Mouse (Mus musculus) limb, embryonic 11.5 days (tissue): ENCODE data around the gene Mrpl51. TPM values are rescaled to one million over a fixed set of nuclear protein-coding genes. Genes with fewer than 3 reads are reported as not detected.
"Not testable (repeated sequence)": the region's sequence is repeated elsewhere in the genome, so short reads cannot be mapped to it uniquely, and the experiment has no call there.

Source experiments
- ATAC-seq: fragments of 200-750 bp; cut with Nextera tagmentation; 2 replicates; pipeline ENCODE4 v1.8.0; 2017; ENCODE audit warnings: low read depth; ENCODE audit not compliant: insufficient number of reproducible peaks, low FRiP score, low TSS enrichment
- DNase-seq: peaks from one replicate; pipeline ENCODE4 v3.0.0-alpha.2; 2015; ENCODE audit warnings: low spot score
- H3K27ac ChIP-seq: fragments of 300-500 bp; sonication (generic); replicated peaks from 2 replicates; pipeline ENCODE4 v1.5.1; 2014; ENCODE audit warnings: low read depth, mild to moderate bottlenecking, low read length
- H3K27me3 ChIP-seq: fragments of 300-500 bp; sonication (generic); 2 replicates; pipeline ENCODE4 v1.6.1; 2014; ENCODE audit warnings: mild to moderate bottlenecking, low read length, mixed read lengths; ENCODE audit not compliant: control insufficient read depth, insufficient read depth
- H3K36me3 ChIP-seq: fragments of 300-500 bp; sonication (generic); 2 replicates; pipeline ENCODE4 v1.6.1; 2014; ENCODE audit warnings: mild to moderate bottlenecking, low read length, moderate library complexity, mixed read lengths; ENCODE audit not compliant: control insufficient read depth, insufficient read depth
- H3K4me1 ChIP-seq: fragments of 300-500 bp; sonication (generic); 2 replicates; pipeline ENCODE4 v1.6.1; 2014; ENCODE audit warnings: low read length, mixed read lengths; ENCODE audit not compliant: control insufficient read depth, insufficient read depth
- H3K4me2 ChIP-seq: fragments of 300-500 bp; sonication (generic); 2 replicates; pipeline ENCODE4 v1.6.1; 2014; ENCODE audit warnings: low read depth, mild to moderate bottlenecking, moderate library complexity; ENCODE audit not compliant: severe bottlenecking
- H3K4me3 ChIP-seq: fragments of 300-500 bp; sonication (generic); 2 replicates; pipeline ENCODE4 v1.5.1; 2014; ENCODE audit warnings: low read depth, low read length
- H3K9ac ChIP-seq: fragments of 300-500 bp; sonication (generic); 2 replicates; pipeline ENCODE4 v1.6.1; 2014; ENCODE audit warnings: mild to moderate bottlenecking, low read length
- H3K9me3 ChIP-seq: fragments of 300-500 bp; sonication (generic); 2 replicates; pipeline ENCODE4 v1.6.1; 2016; ENCODE audit warnings: low read length; ENCODE audit not compliant: control insufficient read depth
- WGBS: fragments of 180-500 bp; shearing (Covaris S2); extraction: QIAGEN DNeasy Blood & Tissue Kit; methylation state at CpG from one replicate; pipeline ENCODE4 v1.1.7; 2014; 5-methylcytosine and 5-hydroxymethylcytosine counted together
- polyA plus RNA-seq: library from polyadenylated mRNA; unstranded; fragments of >200 nt; fragmentation: Nextera tagmentation; extraction: Ambion mirVana; gene quantifications from 2 replicates; pipeline ENCODE4 v1.2.1, GENCODE M21; 2014

The Mrpl51 gene
- polyA plus RNA-seq, 1 experiment from 2014 or later, result 218 TPM

- H3K9me3 ChIP-seq, H3K9ac ChIP-seq, ATAC-seq, H3K27ac ChIP-seq, H3K4me2 ChIP-seq, DNase-seq, H3K4me3 ChIP-seq, H3K27me3 ChIP-seq: not testable (repeated sequence)
- peaks cover 13% of the 10 kb centered on the region for H3K36me3 ChIP-seq
- 80% methylated on average over 11 of the region's 16 CpGs for WGBS
- H3K4me1 ChIP-seq, result peaks cover 24% of the 10 kb centered on the region
These were observed 28.8 kb upstream of the Mrpl51 start for GRCm38 (mm10) chr6:125162615-125163305.

DNA sequence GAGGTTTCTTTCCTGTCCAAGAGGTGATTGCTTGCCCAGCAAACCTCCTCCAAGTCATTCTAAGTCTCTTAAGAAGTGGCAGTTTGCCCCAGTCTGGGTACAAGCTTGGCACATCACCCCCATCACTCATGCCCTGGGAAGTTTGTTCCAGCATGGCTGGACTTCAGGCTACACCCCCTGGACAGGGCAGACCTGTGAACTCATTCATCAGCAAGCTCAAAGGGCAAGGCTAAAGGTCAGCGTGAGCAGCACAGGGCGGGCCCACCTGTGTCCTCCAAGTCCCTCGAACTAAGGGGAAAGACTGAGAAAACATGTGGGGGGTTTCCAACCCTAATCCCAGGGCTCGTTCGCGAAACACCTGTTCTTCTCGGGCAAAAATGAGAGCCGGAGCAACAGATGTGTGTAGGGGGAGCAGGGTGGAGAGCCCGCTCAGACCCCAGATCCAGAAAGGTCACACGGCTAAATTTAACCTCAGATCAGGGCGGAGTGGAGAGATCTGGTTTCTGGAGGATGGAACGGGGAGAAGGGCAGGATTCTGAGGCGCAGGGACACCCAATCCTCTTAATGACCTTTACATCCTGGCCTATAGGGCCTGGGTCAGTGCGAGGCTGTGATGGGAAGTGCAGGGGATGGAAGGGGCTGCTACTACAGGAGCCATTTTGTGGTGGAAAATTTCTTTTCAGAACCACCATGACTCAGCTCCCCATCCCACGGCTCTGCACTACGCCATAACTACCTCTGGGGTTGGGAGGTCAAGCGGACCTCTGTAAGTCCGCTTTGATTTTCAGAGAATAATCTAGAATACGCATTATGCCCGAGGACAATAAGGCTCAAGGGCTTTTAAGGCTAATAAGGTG lies 27.6 kb upstream of the Mrpl51 start:
- WGBS, result 5% methylated on average over 20 of the region's 20 CpGs

DNA sequence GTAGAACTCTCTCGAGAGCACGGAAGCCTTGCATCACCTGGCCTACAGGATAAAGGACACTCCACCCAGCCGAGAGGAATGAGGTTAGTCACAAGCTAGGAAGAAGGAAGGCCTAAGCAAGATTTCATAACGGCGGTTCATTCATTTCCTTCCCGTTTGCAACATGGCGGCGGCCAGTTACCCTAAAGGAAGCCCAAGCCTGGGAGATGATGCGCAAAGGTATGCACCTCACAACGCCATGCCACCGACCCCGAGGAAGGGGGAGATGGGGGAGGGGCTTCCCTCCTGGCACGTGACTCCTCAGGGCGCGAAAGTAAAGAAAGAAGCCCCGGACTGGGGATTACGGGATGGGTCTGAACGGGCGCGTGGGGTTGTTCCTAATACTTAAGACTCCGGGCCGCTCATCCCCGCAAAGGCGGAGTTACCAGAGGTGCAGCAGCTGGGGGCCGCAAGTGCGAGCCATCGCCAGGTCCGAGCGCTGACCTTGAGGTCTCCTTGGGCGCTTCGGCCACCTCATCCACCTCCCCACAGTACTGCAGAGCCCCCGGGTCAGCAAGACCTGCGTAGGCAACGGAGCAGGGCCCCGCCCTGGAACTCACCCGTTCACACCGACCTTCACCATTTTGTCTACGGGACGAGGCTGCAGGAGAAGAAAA lies 26.8 kb upstream of the Mrpl51 start:
- H3K9me3 ChIP-seq, result no peaks in the 10 kb centered on the region
- H3K4me2 ChIP-seq, result peak overlapping the region; percentile 96
- under 1% methylated on average over 38 of the region's 39 CpGs for WGBS
- H3K4me1 ChIP-seq, result peaks cover 24% of the 10 kb centered on the region
- H3K9ac ChIP-seq, result peak overlapping the region; percentile 99
- peaks cover 27% of the 10 kb centered on the region for H3K36me3 ChIP-seq
- ATAC-seq (peak; percentile 28; the same call in 1 of the 2 replicates), DNase-seq (peak; percentile 89)
- peak overlapping the region; percentile 90 for H3K27ac ChIP-seq
- H3K4me3 ChIP-seq, result peak overlapping the region; percentile 97
- H3K27me3 ChIP-seq, result no peaks in the 10 kb centered on the region

More for the DNA sequence above, 27.6 kb upstream of the Mrpl51 start:
- ATAC-seq (no peak), DNase-seq (peak; percentile 45)
- H3K4me2 ChIP-seq, result peak overlapping the region; percentile 96
- no peaks in the 10 kb centered on the region for H3K27me3 ChIP-seq
- peaks cover 20% of the 10 kb centered on the region for H3K36me3 ChIP-seq
- peak overlapping the region; percentile 90 for H3K27ac ChIP-seq
- peaks cover 24% of the 10 kb centered on the region for H3K4me1 ChIP-seq
- H3K9me3 ChIP-seq, result no peaks in the 10 kb centered on the region
- peak overlapping the region; percentile 99 for H3K9ac ChIP-seq
- H3K4me3 ChIP-seq, result peak overlapping the region; percentile 97

DNA sequence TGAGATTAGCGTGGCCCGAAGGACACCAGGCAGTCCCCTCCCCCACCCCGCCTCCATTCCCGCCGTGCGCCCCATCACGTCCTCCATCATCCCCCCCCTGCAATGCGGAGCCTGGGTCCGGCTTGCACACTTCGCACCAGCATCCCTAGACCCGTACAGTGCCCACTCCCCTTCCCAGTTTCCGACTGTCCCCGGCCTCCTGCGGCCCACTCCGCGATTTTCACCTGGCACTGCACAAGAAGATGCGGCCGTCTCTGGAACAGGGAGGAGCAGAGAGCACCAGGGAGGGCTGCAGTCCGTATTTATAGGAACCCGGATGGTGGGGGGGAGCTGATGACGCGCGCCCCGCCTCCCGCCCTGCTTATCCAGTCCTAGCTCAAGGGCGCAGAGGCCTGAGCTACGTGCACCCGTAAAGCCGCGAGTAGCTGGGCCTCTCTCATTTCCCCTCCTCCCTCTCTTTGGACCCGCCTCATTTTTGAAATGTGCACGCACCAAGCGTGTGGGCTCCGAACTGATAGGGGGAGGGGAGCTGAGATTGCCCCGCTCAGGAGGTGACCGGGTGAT lies 26.2 kb upstream of the Mrpl51 start:
- peak overlapping the region; percentile 99 for H3K9ac ChIP-seq
- ATAC-seq (peak; percentile 89), DNase-seq (peak; percentile 98)
- peak overlapping the region; percentile 96 for H3K4me2 ChIP-seq
- no peaks in the 10 kb centered on the region for H3K9me3 ChIP-seq
- H3K4me3 ChIP-seq, result peak overlapping the region; percentile 97
- peak overlapping the region; percentile 90 for H3K27ac ChIP-seq
- under 1% methylated on average over 34 of the region's 36 CpGs for WGBS
- peaks cover 32% of the 10 kb centered on the region for H3K36me3 ChIP-seq
- no peaks in the 10 kb centered on the region for H3K27me3 ChIP-seq
- peaks cover 24% of the 10 kb centered on the region for H3K4me1 ChIP-seq

DNA sequence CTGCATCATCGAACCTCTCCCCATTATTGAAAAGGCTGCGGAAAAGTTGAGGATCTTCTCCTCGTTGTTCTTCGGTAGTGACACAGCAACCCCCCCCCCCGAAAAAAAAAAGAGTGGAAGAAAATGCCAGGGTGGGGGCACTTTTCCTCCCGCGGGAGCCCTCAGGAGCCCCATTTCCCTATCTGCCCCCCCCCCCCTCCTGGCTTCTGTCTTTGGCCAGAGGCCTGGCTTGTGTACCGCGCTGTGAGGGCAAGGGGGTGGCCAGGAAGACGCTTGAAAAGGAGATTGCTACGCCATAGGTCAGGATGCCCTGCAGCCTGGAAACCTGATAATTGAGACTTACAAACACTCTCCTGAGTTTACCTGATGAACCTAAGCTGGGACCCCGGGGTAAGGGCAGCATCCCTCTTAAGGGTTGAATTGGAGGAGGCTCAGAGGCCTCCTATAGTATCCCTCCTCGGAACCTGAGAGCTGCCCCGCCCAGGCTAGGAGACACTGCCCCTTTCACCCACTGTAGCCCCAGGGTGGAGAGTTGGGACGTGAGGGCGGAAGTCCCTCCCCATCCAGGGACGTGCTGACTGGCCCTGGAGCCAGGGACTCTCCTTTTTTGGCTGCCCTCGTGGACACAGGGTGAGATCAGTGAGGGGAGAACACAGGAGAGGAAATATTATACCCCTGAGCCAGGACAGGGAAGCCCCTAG lies 25.4 kb upstream of the Mrpl51 start, which contains the start of gene Gapdh:
Gene Gapdh, minus strand, starts transcription at position 417 of the 701 bp plus-strand sequence.
- Histone ChIP-seq H3K4me3 (peak within 1 kb of the TSS; percentile 97), H3K9ac (peak within 1 kb of the TSS; percentile 99), H3K27ac (peak within 1 kb of the TSS; percentile 90), H3K4me1 (peaks cover 24% of the 10 kb centered on the region), H3K4me2 (peak within 1 kb of the TSS; percentile 96), H3K9me3 (no peaks in the 10 kb centered on the region), H3K27me3 (no peaks in the 10 kb centered on the region), H3K36me3 (peaks cover 35% of the 10 kb centered on the region)
- ATAC-seq, result no peak
- WGBS, result 1% methylated on average over 14 of the region's 18 CpGs
- DNase-seq, result peak; percentile 73

DNA sequence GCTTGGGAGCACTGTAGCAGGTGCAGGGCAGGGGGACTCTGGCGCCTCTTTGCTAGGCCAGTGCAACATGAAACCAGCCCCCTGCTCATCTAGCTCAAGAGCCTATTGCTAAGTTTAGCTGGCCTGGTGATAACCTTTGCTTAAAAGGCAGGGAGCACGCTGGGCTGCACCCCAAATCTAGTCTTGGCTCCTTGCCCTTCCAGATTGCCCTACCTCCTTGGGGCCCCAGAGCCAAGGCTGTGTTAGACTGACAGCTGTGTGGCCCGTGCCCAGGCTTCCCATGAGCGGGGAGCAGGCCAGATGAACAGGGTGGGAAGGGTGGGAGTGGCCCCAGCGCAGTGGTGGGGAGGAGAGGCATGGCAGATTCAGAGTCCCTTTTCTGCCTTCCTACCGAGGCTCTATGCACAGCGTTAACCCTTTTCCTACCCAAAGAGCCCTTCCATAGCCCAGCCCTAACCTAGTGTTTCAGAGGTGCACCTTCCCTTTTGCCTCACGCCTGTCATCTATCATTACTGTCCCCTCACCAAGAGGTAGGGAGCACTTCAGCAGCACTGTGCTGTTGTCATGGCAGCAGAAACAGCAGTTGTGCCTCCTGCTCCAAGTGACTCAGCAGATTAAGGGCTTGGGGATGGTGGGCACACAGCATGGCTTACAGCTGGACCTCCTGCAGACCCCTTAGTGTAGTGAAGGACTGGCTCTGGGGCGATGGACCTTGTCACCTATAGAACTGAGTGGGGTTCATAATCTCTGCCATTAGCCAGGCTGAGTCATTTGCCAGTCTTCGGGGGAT lies 24.5 kb upstream of the Mrpl51 start:
- Histone ChIP-seq H3K9ac (no peak overlapping the region; the same call in 1 of the 2 replicates), H3K4me1 (peaks cover 24% of the 10 kb centered on the region), H3K27ac (peak overlapping the region; percentile 66), H3K27me3 (no peaks in the 10 kb centered on the region), H3K9me3 (no peaks in the 10 kb centered on the region), H3K4me3 (peak overlapping the region; percentile 2; the same call in 1 of the 2 replicates), H3K36me3 (peaks cover 44% of the 10 kb centered on the region), H3K4me2 (peak overlapping the region; percentile 96)
- peak; percentile 42 for DNase-seq
- no peak for ATAC-seq
- 24% methylated on average over 10 of the region's 10 CpGs for WGBS

- Histone ChIP-seq H3K4me1 (peaks cover 24% of the 10 kb centered on the region), H3K27ac (no peak overlapping the region), H3K9ac (no peak overlapping the region), H3K36me3 (peaks cover 50% of the 10 kb centered on the region), H3K4me2 (no peak overlapping the region), H3K9me3 (no peaks in the 10 kb centered on the region), H3K27me3 (no peaks in the 10 kb centered on the region), H3K4me3 (no peak overlapping the region)
- ATAC-seq, result no peak
- no peak for DNase-seq
- WGBS, result 92% methylated on average over 14 of the region's 14 CpGs
These were observed 23.5 kb upstream of the Mrpl51 start for GRCm38 (mm10) chr6:125168086-125168485.
